Comparison of ENCODE assay signal across 12 mouse cellular contexts in genomic region chr19:22354037-22354541, GRCm38 (mm10).
DNase-seq lines count a peak whose midpoint lies in the region; ATAC-seq and TF ChIP-seq lines count a peak whose summit lies in the region.
"Had no signal": no experiment of that assay in that cellular context is flagged by ENCODE, and none has a peak within 500 bp of the region (broad histone marks: within the 10 kb centered on the region; RNA-seq: fewer than 3 reads in every experiment).

No protein-coding gene starts in this region.

- H3K4me1 ChIP-seq in hindbrain, postnatal 0 days (ENCODE audit: insufficient read depth, low read length), result no peaks in the 10 kb centered on the region
- H3K4me1 ChIP-seq: limb, embryonic 15.5 days had no signal

- WGBS in hindbrain, postnatal 0 days, result 49% methylated on average over 14 of the region's 14 CpGs

- no peaks in the 10 kb centered on the region for H3K27me3 ChIP-seq in hindbrain, postnatal 0 days (ENCODE audit: insufficient read depth, low read length)
- H3K27me3 ChIP-seq: limb, embryonic 15.5 days had no signal

- DNase-seq in cerebellum, adult 11-12 months, result peak; percentile 22
- peak in 1 of 2 experiments; percentile 5 for DNase-seq in layer of hippocampus, adult 2 months (ENCODE audit: low spot score in 2 of 2)
- no peak for DNase-seq in layer of hippocampus, adult 8-10 months (ENCODE audit: low spot score in 2 of 2)
- peak; percentile 33 to 44 for DNase-seq in cerebellum, postnatal 25 days
- peak; percentile 43 for DNase-seq in hindbrain, postnatal 0 days (ENCODE audit: low spot score)
- no peak for DNase-seq in thymus, postnatal 10 days (ENCODE audit: low spot score in 2 of 2)
- DNase-seq in lung, postnatal 4 days, result no peak
- DNase-seq: heart, postnatal 14 days; thymus, postnatal 25 days had no signal

- no peaks in the 10 kb centered on the region for H3K9me3 ChIP-seq in hindbrain, postnatal 0 days (ENCODE audit: low read length)
- H3K9me3 ChIP-seq: limb, embryonic 15.5 days had no signal

- no peak for ATAC-seq in cerebellum, adult (ENCODE audit: insufficient number of reproducible peaks, low FRiP score, low TSS enrichment)
- ATAC-seq in hindbrain, postnatal 0 days, result peak; percentile 78
- ATAC-seq: lung, postnatal 0 days had no signal

- H3K36me3 ChIP-seq in hindbrain, postnatal 0 days (ENCODE audit: insufficient read depth, low read length), result no peaks in the 10 kb centered on the region
- H3K36me3 ChIP-seq: limb, embryonic 15.5 days had no signal

- no peak overlapping the region for H3K9ac ChIP-seq in hindbrain, postnatal 0 days (replicated peaks; ENCODE audit: low read length)
- H3K9ac ChIP-seq: limb, embryonic 15.5 days had no signal

- TF ChIP-seq CTCF in layer of hippocampus, adult 2 months (conservative IDR thresholded peaks at IDR 0.05), result no peak
- no peak for TF ChIP-seq CTCF in hindbrain, postnatal 0 days (IDR thresholded peaks at IDR 0.05; ENCODE audit: low read depth)

- H3K4me3 ChIP-seq in layer of hippocampus, adult 2 months, result peak overlapping the region; percentile 40
- H3K4me3 ChIP-seq in hindbrain, postnatal 0 days (ENCODE audit: low read length), result no peak overlapping the region
- H3K4me3 ChIP-seq: limb, embryonic 15.5 days had no signal

- H3K27ac ChIP-seq in layer of hippocampus, adult 2 months, result no peak overlapping the region; the same call in 1 of the 2 replicates
- H3K27ac ChIP-seq in hindbrain, postnatal 0 days, result no peak overlapping the region
- H3K27ac ChIP-seq: limb, embryonic 15.5 days had no signal

- peak overlapping the region; percentile 35 for H3K4me2 ChIP-seq in hindbrain, postnatal 0 days (ENCODE audit: low read depth, low read length)
- H3K4me2 ChIP-seq: limb, embryonic 15.5 days had no signal

Comparison
In these comparisons a context has a peak if more than half of its experiments do, and no peak if none do; other contexts are left out.
1. DNase-seq: peak in cerebellum, adult 11-12 months (single experiment), cerebellum, postnatal 25 days (2 of 2) and hindbrain, postnatal 0 days (single experiment); none in layer of hippocampus, adult 8-10 months (0 of 2), thymus, postnatal 10 days (0 of 2) and lung, postnatal 4 days (0 of 2).